Mouse (Mus musculus): Measurements from ENCODE around the gene Foxo3. TPM values are rescaled to one million over a fixed set of nuclear protein-coding genes. Genes with fewer than 3 reads are reported as not detected.
A peak's percentile ranks its signal among the peaks of the same experiment; 100 is the strongest.

The Foxo3 gene
- polyA plus RNA-seq, 1 experiment from 2014 or later: 9.5 TPM

GRCm38 (mm10) chr10:42273760-42274691 is 2.5 kb downstream of the Foxo3 start:
- Histone ChIP-seq H3K27me3 (replicated peaks; ENCODE audit: control insufficient read depth, insufficient read depth, low read length) (no peaks in the 10 kb centered on the region), H3K4me3 (ENCODE audit: low read depth, low read length) (peak overlapping the region; percentile 93), H3K27ac (ENCODE audit: low read depth) (no peak overlapping the region), H3K9me3 (ENCODE audit: control insufficient read depth, low read length) (no peaks in the 10 kb centered on the region), H3K4me1 (replicated peaks; ENCODE audit: control insufficient read depth, insufficient read depth, low read length) (peaks cover 37% of the 10 kb centered on the region), H3K36me3 (ENCODE audit: control insufficient read depth, insufficient read depth, low read length) (peaks cover 9% of the 10 kb centered on the region; the same call in 1 of the 2 replicates), H3K9ac (ENCODE audit: low read length) (peak overlapping the region; percentile 84; the same call in 1 of the 2 replicates), H3K4me2 (ENCODE audit: low read length) (peak overlapping the region; percentile 96)
- DNase-seq (ENCODE audit: low spot score): peak; percentile 78
- ATAC-seq (replicated peaks; ENCODE audit: low FRiP score, low TSS enrichment, low read depth): no peak
- 15% methylated on average over 21 of the region's 21 CpGs for WGBS

GRCm38 (mm10) chr10:42273403-42273759 is 3.2 kb downstream of the Foxo3 start:
- Histone ChIP-seq H3K9me3 (ENCODE audit: control insufficient read depth, low read length) (no peaks in the 10 kb centered on the region), H3K9ac (ENCODE audit: low read length) (no peak overlapping the region)

DNA sequence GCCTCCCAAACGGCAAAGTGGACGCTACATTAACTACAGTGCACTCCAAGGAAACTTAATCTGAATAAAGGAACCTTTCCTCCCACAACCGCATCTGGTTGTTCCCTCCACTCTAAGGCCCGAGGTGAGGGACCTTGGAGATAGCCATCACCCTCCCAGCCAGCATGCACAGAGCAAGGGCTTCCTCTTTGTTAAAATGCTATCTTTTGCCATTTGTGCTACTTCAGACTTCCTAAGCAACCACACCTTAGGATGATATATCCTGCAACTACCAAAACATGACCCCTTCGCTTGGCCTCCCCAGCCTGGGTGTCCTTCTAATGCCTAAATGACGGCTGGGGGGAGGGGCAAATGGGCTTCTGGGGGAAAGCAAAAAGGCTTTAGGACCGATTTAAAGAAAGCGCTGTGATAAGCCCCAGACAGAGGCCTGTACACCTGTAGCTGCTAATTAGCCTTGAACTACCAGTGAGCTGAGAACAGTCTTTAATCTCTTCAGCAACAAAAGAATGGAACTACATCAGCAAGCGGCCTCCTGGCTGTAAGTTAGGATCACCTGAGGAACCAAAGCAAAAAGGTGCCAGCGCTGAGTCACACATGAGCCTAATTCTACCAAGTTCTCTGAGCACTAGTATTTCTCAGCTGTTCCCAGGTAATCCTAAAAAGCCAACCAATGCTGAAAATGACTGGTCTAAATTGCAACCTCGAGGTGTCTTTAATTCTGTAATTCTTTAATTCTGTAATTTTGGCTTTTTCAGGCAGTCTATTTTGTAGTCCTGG is 4.9 kb downstream of the Foxo3 start:
- WGBS: 57% methylated on average over 11 of the region's 11 CpGs
- no peak for ATAC-seq (replicated peaks; ENCODE audit: low FRiP score, low TSS enrichment, low read depth)
- Histone ChIP-seq H3K27me3 (replicated peaks; ENCODE audit: control insufficient read depth, insufficient read depth, low read length) (no peaks in the 10 kb centered on the region), H3K4me2 (ENCODE audit: low read length) (peak overlapping the region; percentile 7; the same call in 1 of the 2 replicates), H3K9me3 (ENCODE audit: control insufficient read depth, low read length) (no peaks in the 10 kb centered on the region), H3K27ac (ENCODE audit: low read depth) (no peak overlapping the region), H3K4me1 (replicated peaks; ENCODE audit: control insufficient read depth, insufficient read depth, low read length) (peaks cover 32% of the 10 kb centered on the region), H3K36me3 (ENCODE audit: control insufficient read depth, insufficient read depth, low read length) (peaks cover 27% of the 10 kb centered on the region), H3K4me3 (ENCODE audit: low read depth, low read length) (no peak overlapping the region), H3K9ac (ENCODE audit: low read length) (no peak overlapping the region; the same call in 1 of the 2 replicates)
- no peak for DNase-seq (ENCODE audit: low spot score)

More at GRCm38 (mm10) chr10:42273403-42273759, 3.2 kb downstream of the Foxo3 start:
- Histone ChIP-seq H3K4me1 (replicated peaks; ENCODE audit: control insufficient read depth, insufficient read depth, low read length) (peaks cover 32% of the 10 kb centered on the region), H3K27ac (ENCODE audit: low read depth) (no peak overlapping the region), H3K4me2 (ENCODE audit: low read length) (peak overlapping the region; percentile 96), H3K27me3 (replicated peaks; ENCODE audit: control insufficient read depth, insufficient read depth, low read length) (no peaks in the 10 kb centered on the region), H3K36me3 (ENCODE audit: control insufficient read depth, insufficient read depth, low read length) (peaks cover 14% of the 10 kb centered on the region), H3K4me3 (ENCODE audit: low read depth, low read length) (peak overlapping the region; percentile 93)
- 75% methylated on average over 6 of the region's 6 CpGs for WGBS
- ATAC-seq (replicated peaks; ENCODE audit: low FRiP score, low TSS enrichment, low read depth): no peak
- no peak for DNase-seq (ENCODE audit: low spot score)

DNA sequence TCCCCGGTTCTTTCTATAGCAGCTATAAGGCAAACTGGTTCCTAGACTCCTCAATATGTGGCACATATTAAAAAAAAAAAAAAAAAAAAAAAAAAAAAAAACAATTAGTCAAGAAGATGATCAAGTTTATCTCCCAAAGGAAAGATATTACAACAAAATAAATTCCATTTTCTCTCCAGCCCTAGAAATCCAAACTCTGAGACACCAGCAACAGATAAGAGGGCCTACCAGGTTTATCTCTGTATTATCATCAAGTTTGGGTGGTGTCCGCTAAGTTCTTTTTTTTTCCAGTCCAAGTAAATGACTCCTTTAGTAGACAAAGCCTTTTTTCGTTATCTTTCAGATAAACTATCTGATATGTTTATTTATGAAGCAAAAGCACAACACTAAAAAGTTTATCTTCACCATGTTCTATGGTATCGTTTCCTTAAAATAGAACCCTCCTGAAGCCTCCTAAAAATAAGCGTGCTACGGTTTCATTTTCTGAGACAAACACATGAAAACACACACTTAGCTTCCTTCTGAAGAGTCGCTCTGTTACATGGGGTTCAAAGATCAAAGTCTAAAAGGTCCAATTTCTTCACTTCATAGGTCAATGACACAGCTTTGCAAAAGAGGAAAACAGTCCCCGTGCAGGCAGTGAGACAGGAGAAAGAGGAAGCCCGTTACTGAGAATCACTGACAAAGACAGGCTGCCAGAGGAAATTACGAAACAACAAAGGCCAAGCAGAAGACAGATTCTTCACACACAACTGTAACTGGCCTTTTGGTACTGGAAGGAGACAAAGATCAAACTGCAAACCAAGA is 6.1 kb downstream of the Foxo3 start:
- 52% methylated on average over 10 of the region's 10 CpGs for WGBS
- no peaks in the 10 kb centered on the region for H3K9me3 ChIP-seq (ENCODE audit: control insufficient read depth, low read length)
- no peak overlapping the region for H3K27ac ChIP-seq (ENCODE audit: low read depth)
- no peak overlapping the region for H3K9ac ChIP-seq (ENCODE audit: low read length)
- H3K36me3 ChIP-seq (ENCODE audit: control insufficient read depth, insufficient read depth, low read length): peaks cover 38% of the 10 kb centered on the region
- no peaks in the 10 kb centered on the region for H3K27me3 ChIP-seq (replicated peaks; ENCODE audit: control insufficient read depth, insufficient read depth, low read length)
- ATAC-seq (replicated peaks; ENCODE audit: low FRiP score, low TSS enrichment, low read depth): no peak
- H3K4me2 ChIP-seq (ENCODE audit: low read length): no peak overlapping the region
- no peak for DNase-seq (ENCODE audit: low spot score)
- peaks cover 32% of the 10 kb centered on the region for H3K4me1 ChIP-seq (replicated peaks; ENCODE audit: control insufficient read depth, insufficient read depth, low read length)
- H3K4me3 ChIP-seq (ENCODE audit: low read depth, low read length): no peak overlapping the region

DNA sequence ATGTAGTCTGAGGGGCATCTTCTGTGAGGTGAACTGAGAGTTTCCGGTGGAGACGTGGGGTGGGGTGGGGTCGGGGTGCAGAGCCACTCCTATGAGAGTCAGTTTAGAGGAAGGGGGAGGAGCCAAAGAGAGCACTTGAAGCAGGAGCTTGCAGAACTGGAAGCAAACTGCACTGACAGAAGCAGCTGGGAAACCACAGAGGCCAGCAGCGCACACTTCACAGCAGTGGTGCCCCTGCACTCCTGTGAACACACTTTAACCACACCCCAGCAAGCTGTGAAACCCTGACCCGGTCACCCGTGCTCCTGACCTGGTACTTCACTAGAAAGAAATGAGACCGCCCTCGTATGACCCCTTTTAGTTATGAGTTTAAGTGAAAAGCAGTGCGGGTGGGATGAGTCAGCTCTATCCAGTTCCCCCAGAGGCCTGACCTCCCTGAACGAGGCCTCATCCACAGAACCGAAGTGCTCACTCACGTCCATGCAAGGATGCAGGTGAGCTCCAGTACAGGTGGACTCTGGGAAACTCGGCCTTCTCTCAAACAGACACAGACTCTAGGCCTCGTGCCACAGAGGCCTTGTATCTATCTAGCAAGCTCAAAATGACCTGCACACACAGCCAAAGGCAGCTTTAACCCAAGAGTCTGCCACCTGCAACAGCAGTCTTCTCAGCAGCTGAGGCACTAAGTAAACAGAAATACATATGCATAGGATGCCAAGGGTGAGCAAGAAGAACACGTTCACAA is 7.1 kb downstream of the Foxo3 start:
- no peak overlapping the region for H3K27ac ChIP-seq (ENCODE audit: low read depth)
- H3K9me3 ChIP-seq (ENCODE audit: control insufficient read depth, low read length): no peaks in the 10 kb centered on the region
- WGBS: 66% methylated on average over 15 of the region's 15 CpGs
- ATAC-seq (replicated peaks; ENCODE audit: low FRiP score, low TSS enrichment, low read depth): no peak
- no peaks in the 10 kb centered on the region for H3K27me3 ChIP-seq (replicated peaks; ENCODE audit: control insufficient read depth, insufficient read depth, low read length)
- H3K9ac ChIP-seq (ENCODE audit: low read length): no peak overlapping the region
- H3K4me3 ChIP-seq (ENCODE audit: low read depth, low read length): no peak overlapping the region
- peaks cover 47% of the 10 kb centered on the region for H3K36me3 ChIP-seq (ENCODE audit: control insufficient read depth, insufficient read depth, low read length)
- H3K4me2 ChIP-seq (ENCODE audit: low read length): no peak overlapping the region
- H3K4me1 ChIP-seq (replicated peaks; ENCODE audit: control insufficient read depth, insufficient read depth, low read length): peaks cover 30% of the 10 kb centered on the region
- no peak for DNase-seq (ENCODE audit: low spot score)

DNA sequence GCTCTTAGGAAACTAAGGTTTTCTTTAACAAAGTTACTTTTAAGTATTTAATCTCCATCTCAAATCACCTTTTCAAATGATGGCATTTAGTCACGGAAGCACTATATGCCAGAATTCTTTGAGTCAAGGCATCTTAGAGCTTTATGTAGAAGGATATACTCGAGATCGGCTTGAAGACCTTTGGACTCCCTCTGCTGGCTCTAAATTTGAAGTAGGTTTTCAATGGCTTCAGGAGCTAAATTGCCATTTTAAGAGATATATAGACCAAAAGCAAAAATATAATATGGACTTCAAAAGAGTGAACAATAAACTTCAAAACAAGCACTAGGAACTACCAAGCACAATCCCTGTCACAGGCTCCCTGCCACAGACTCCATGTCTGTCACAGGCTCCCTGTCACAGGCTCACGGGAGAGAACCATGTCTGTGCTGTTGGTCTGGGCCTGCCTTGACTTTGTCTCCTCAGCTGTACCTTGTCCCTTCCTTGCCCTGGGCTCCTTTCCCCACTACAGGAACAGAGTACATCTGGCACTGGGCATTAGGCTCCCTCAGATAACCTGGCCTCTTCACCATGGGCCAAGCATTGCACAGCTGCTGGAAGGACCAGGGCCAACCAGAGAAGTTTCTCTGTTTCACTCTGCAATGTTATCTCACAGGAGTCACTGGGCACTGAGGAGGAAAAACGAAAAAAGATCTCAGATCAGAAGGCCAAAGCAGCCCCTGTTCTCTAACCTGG is 8.6 kb downstream of the Foxo3 start:
- ATAC-seq (replicated peaks; ENCODE audit: low FRiP score, low TSS enrichment, low read depth) (no peak), DNase-seq (ENCODE audit: low spot score) (no peak)
- no peak overlapping the region for H3K9ac ChIP-seq (ENCODE audit: low read length)
- no peak overlapping the region for H3K4me2 ChIP-seq (ENCODE audit: low read length)
- H3K36me3 ChIP-seq (ENCODE audit: control insufficient read depth, insufficient read depth, low read length): peaks cover 50% of the 10 kb centered on the region
- no peak overlapping the region for H3K27ac ChIP-seq (ENCODE audit: low read depth)
- no peaks in the 10 kb centered on the region for H3K27me3 ChIP-seq (replicated peaks; ENCODE audit: control insufficient read depth, insufficient read depth, low read length)
- H3K4me3 ChIP-seq (ENCODE audit: low read depth, low read length): no peak overlapping the region
- 87% methylated on average over 5 of the region's 5 CpGs for WGBS
- peaks cover 19% of the 10 kb centered on the region for H3K4me1 ChIP-seq (replicated peaks; ENCODE audit: control insufficient read depth, insufficient read depth, low read length)
- H3K9me3 ChIP-seq (ENCODE audit: control insufficient read depth, low read length): no peaks in the 10 kb centered on the region

GRCm38 (mm10) chr10:42265021-42265689 is 11.4 kb downstream of the Foxo3 start:
- no peak overlapping the region for H3K4me3 ChIP-seq (ENCODE audit: low read depth, low read length)
- no peak overlapping the region for H3K9ac ChIP-seq (ENCODE audit: low read length)
- H3K4me1 ChIP-seq (replicated peaks; ENCODE audit: control insufficient read depth, insufficient read depth, low read length): 0 out of 2 replicates have a peak, but pooled peaks cover 6% of the 10 kb centered on the region
- 85% methylated on average over 11 of the region's 11 CpGs for WGBS
- no peak overlapping the region for H3K27ac ChIP-seq (ENCODE audit: low read depth)
- H3K27me3 ChIP-seq (replicated peaks; ENCODE audit: control insufficient read depth, insufficient read depth, low read length): no peaks in the 10 kb centered on the region
- no peak for ATAC-seq (replicated peaks; ENCODE audit: low FRiP score, low TSS enrichment, low read depth)
- H3K36me3 ChIP-seq (ENCODE audit: control insufficient read depth, insufficient read depth, low read length): peaks cover 40% of the 10 kb centered on the region
- no peaks in the 10 kb centered on the region for H3K9me3 ChIP-seq (ENCODE audit: control insufficient read depth, low read length)
- no peak overlapping the region for H3K4me2 ChIP-seq (ENCODE audit: low read length)
- DNase-seq (ENCODE audit: low spot score): no peak
